Mouse (Mus musculus): ENCODE measurements around the gene Dera.

- no peak for TF ChIP-seq GATA1 (IDR thresholded peaks at IDR 0.05; ENCODE audit: borderline replicate concordance, low read length)
- TF ChIP-seq TAL1 (conservative IDR thresholded peaks at IDR 0.05; ENCODE audit: low read depth, low read length), result no peak
- TF ChIP-seq CTCF (IDR thresholded peaks at IDR 0.05; ENCODE audit: low read depth, low read length), result 0 out of 2 replicates have a peak, but pooled peaks have one; percentile 21
- TF ChIP-seq GATA2 (IDR thresholded peaks at IDR 0.05; ENCODE audit: borderline replicate concordance, low read depth, low read length), result no peak
Measured at GRCm38 (mm10) chr6:137723898-137724297, 30.4 kb upstream of the Dera start.
